Mouse (Mus musculus): ENCODE results near the gene Trpm3.

Trpm3 gene

DNA sequence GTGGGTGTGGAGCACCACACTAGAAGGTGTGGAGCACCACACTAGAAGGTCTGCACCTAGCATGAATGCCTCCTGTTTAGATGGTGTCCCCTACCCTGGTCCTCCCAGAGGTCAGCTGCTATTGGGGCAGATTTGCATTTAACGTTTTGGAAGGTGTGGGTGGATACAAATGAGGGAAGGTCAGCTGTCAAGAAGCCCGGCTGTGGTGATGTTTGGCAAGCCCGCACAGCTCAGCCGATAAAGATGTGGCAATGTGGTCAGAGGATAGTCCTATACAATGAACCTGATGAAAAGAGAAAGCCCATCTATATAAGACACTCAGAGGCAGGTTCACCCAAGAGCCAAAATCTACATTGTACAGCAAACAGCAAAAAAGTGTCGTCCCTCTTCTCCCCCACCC, 895.3 kb downstream of the Trpm3 start:
- DNase-seq (ENCODE audit: low read depth, low spot score) = no peak

DNA sequence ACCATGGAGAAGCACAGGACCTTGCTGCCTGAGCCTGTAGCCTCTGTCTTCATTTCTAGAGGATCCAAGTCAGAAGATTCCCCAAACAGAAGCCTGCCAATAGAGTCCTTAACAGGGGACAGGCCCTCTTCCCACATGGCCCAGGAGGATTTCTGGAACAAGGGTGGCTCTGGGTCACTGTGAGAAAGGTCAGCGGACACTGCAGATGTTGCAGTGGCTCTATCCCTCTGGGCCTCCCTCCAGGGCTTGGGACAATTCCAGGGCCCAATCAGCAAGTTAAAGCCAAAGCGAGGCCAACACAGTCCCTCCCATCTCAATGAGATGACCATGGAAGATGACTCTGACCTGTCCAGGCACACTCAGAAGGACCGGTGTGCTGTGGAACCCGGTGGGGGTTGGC, 896.1 kb downstream of the Trpm3 start:
- no peak for DNase-seq (ENCODE audit: low read depth, low spot score)

DNA sequence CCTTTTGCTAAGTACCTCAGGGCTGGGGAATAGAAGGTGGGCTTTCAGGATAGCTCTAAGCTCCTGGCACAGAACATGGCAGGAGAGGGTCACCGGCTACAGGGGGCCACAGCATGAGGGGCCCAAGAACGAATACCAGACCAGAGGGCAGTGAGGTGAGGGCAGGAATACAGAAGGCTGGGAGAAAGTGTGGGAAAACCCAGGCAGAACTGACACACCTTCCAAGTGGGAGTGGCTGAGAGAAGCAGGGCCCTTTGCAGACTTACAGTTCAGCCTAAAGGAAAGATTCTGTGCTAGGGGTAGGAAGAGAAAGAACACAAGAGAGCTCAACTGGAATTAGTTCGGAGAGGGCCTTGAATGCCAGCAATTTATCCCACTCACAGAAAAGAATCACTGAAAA, 896.9 kb downstream of the Trpm3 start:
- DNase-seq (ENCODE audit: low read depth, low spot score) = no peak

DNA sequence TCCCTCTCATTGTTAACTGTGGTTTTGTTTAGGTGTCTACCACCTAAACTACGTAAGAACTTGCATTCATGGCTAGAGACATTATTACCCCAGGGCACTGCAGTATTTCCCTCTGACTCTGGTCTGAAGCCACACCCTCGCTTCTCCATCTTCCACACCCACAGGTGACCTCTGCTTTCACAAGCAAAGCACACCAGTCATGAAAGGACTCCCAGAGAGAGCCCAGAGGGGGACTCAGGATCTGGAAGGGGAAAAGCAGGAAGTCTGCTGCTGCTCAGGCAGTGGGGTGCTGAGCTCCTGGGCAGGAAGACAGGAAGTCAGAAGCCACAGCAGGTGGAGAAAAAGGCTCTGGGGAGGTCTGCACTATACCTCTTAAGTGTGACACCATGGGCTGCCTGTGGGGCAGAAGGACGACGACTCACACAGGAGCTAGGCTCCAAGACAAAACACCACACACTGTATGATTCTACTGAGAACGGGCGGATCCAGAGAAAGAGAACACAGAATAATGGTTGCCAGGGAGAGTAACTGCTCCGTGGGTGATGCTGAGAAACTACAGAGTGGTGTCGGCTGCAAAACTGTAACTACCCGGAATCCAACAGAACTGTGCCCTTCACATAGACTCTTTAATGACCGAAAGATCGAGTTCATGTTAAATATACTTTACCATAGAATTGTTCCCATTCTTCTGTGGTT, 898.1 kb downstream of the Trpm3 start:
- DNase-seq (ENCODE audit: low read depth, low spot score) = no peak

DNA sequence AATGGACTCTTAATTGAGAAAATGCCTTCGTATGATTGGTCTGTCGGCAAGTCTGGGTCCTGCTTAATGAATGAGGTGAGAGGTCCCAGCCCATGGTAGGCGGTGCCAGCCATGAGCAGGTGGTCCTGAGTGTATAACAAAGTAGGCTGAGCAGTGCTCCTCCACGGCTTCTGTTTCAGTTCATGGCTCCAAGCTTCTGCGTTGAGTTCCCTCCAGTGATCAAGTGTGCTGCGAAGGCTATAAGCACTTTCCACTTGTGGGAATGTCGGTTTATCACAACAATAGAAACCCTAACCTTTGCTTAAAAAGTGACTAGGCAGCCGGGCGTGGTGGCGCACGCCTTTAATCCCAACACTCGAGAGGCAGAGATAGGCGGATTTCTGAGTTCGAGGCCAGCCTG, 898.7 kb downstream of the Trpm3 start:
- DNase-seq (ENCODE audit: low read depth, low spot score) = no peak

DNA sequence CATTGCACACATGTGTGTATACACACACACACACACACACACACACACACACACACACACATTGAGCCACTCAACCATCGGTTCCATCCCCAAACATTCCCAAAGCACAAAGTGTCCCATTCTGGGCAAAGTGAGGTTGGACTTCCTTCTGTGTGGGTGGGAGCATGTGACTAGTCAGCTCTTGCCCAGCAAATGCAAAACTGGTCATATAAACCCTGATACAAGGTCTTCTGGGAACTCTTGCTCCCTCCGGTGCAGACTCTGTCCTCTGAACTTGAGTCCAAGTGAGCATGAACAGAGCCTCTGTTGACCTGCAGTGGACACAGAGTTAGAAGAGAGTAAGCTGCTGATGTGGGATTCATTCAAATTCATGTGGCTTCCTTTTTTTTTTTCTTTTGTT, 899.5 kb downstream of the Trpm3 start:
- no peak for DNase-seq (ENCODE audit: low read depth, low spot score)

DNA sequence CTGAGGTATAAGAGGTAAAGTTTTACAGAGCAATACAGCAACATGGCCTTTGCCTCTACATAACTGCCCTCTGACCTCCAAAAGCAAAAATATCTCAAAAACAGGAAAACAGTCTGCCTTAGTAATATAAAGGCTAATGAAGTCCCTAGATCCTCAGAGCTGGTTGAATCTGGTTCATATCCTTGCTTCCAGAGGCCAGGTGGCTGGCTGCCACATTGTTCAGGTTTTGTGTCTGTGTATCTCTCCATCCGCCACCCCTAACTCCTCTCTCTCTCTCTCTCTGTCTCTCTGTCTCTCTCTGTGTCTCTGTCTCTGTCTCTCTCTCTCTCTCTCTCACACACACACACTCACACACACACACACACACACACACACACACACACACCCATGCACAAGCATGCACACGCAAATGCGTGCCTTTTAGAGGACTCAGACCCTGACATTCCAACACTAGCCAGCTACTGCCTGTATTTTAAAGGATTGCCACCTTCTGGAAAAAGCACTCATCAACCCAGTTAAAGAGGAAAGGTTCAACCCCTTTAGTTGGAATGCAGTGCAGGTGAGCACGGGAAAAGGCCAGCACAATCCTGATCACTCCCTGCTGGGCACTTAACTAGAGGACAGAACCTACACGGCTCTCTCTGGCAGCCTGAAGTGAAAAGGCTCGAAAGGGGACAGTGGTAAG, 902.8 kb downstream of the Trpm3 start:
- no peak for DNase-seq (ENCODE audit: low read depth, low spot score)

DNA sequence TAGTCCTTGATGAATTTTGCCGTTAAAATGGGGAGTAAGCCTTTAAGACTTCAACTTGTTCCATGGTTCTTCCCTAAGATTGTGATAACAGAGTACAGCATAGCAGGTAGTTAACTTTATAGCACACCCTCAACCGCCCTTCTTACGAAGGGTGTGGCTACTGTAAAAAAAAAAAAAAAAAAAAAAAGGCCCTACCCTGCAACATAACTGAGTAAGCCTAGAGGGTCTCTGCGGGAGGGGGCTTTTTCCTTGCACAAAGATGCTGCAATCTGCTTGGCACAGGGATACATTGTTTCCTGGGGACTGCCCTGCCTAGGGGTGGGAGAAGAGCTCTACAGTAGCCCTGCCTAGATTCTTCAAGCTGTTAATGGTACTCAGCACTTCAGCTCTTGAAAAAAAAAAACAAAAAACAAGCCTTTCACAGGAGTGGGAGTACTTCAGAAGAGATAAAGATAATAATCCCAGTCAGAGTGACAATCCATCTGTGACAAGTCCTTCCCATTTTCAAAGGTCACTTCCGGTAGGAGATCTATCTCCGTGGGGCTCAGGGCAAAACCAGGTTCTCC, 903.4 kb downstream of the Trpm3 start:
- DNase-seq (ENCODE audit: low read depth, low spot score) = no peak

DNA sequence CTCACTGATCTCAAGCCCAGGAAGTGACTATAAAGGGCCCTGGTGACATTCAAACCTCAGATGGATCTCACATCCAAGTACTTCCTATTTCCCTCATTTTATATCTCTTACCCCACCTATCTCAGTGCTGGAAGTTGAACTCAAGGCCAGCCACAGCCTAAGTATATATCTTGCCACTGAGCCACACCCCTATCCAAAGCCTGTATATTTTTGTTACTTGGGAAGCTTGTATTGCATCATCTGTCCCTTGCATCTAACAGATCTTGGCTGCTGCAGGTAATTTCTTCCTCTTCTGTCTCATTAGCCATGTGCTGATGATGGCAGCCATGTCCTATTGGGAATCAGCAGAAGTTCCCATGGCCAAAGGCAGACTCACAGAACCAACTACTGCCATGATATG, 904.9 kb downstream of the Trpm3 start:
- DNase-seq (ENCODE audit: low read depth, low spot score) = no peak
